Mouse (Mus musculus) adrenal gland, adult 2 months (tissue): ENCODE data around the gene Plb1. TPM values are rescaled to one million over a fixed set of nuclear protein-coding genes. Genes with fewer than 3 reads are reported as not detected.

Source experiments
- DNase-seq: peaks from one replicate; pipeline ENCODE4 v3.0.0; 2021
- polyA plus RNA-seq: library from polyadenylated mRNA; depleted of rRNA; stranded (reverse); fragments of >200 nt; gene quantifications from 2 replicates; pipeline ENCODE4 v1.2.3, GENCODE M21; 2012
- total RNA-seq, 2 experiments: library from RNA; stranded (reverse); gene quantifications; 2 replicates each; pipeline ENCODE4 v1.2.3; 2021

The Plb1 gene
- total and polyA plus RNA-seq, 3 experiments = 0.02 TPM; not detected in 2

- DNase-seq = peak; percentile 30
Observed at GRCm38 (mm10) chr5:32335172-32335571, 102.7 kb downstream of the Plb1 start.

GRCm38 (mm10) chr5:32336092-32336491 is 103.6 kb downstream of the Plb1 start:
- peak; percentile 46 for DNase-seq

GRCm38 (mm10) chr5:32337336-32337735 is 104.8 kb downstream of the Plb1 start:
- DNase-seq = no peak

- no peak for DNase-seq
Observed at GRCm38 (mm10) chr5:32338339-32338738, 105.8 kb downstream of the Plb1 start.

- no peak for DNase-seq
Observed at GRCm38 (mm10) chr5:32338766-32339165, 106.3 kb downstream of the Plb1 start.

GRCm38 (mm10) chr5:32340246-32340645 is 107.7 kb downstream of the Plb1 start:
- DNase-seq = no peak

GRCm38 (mm10) chr5:32342711-32343285 is 110.3 kb downstream of the Plb1 start:
- no peak for DNase-seq

- peak; percentile 81 for DNase-seq
Observed at GRCm38 (mm10) chr5:32346025-32346912, 113.8 kb downstream of the Plb1 start.

GRCm38 (mm10) chr5:32349718-32350117 is 117.2 kb downstream of the Plb1 start:
- DNase-seq = no peak

GRCm38 (mm10) chr5:32350551-32351256 is 118.2 kb downstream of the Plb1 start:
- DNase-seq = peak; percentile 64

GRCm38 (mm10) chr5:32351721-32352465 is 119.4 kb downstream of the Plb1 start:
- no peak for DNase-seq

- no peak for DNase-seq
Observed at GRCm38 (mm10) chr5:32352845-32353244, 120.3 kb downstream of the Plb1 start.

GRCm38 (mm10) chr5:32353280-32353679 is 120.8 kb downstream of the Plb1 start:
- DNase-seq = no peak

GRCm38 (mm10) chr5:32360511-32360910 is 128.0 kb downstream of the Plb1 start:
- DNase-seq = no peak

- no peak for DNase-seq
Observed at GRCm38 (mm10) chr5:32361441-32362235, 129.1 kb downstream of the Plb1 start.

- no peak for DNase-seq
Observed at GRCm38 (mm10) chr5:32369391-32369790, 136.9 kb downstream of the Plb1 start.

- no peak for DNase-seq
Observed at GRCm38 (mm10) chr5:32371239-32371638, 138.7 kb downstream of the Plb1 start.

- peak; percentile 52 for DNase-seq
Observed at GRCm38 (mm10) chr5:32378546-32378945, 146.0 kb downstream of the Plb1 start.

- DNase-seq = no peak
Observed at GRCm38 (mm10) chr5:32388656-32389055, 156.1 kb downstream of the Plb1 start.

GRCm38 (mm10) chr5:32390295-32390694 is 157.8 kb downstream of the Plb1 start:
- no peak for DNase-seq

- DNase-seq = no peak
Observed at GRCm38 (mm10) chr5:32392281-32392680, 159.8 kb downstream of the Plb1 start.
